11 mouse cellular contexts compared by ENCODE assay signal in genomic region chr11:88989530-88989929, GRCm38 (mm10). TPM values are rescaled to one million over a fixed set of nuclear protein-coding genes. Genes with fewer than 3 reads are reported as not detected.
DNase-seq lines count a peak whose midpoint lies in the region; ATAC-seq and TF ChIP-seq lines count a peak whose summit lies in the region.
"Had no signal": no experiment of that assay in that cellular context is flagged by ENCODE, and none has a peak within 500 bp of the region (broad histone marks: within the 10 kb centered on the region; RNA-seq: fewer than 3 reads in every experiment).

No protein-coding gene starts in this region.

- no peak overlapping the region for H3K4me3 ChIP-seq in kidney, adult 2 months (ENCODE audit: insufficient read depth, low read depth, low read length)
- no peak overlapping the region for H3K4me3 ChIP-seq in kidney, embryonic 15.5 days (replicated peaks)
- no peak overlapping the region for H3K4me3 ChIP-seq in kidney, embryonic 14.5 days (ENCODE audit: low read length)
- H3K4me3 ChIP-seq: forebrain, embryonic 15.5 days had no signal

- H3K36me3 ChIP-seq in kidney, adult 2 months (ENCODE audit: control insufficient read depth, insufficient read depth, low read length), result no peaks in the 10 kb centered on the region; the same call in none of the 2 replicates
- H3K36me3 ChIP-seq in kidney, embryonic 15.5 days, result peaks cover 45% of the 10 kb centered on the region
- H3K36me3 ChIP-seq in kidney, embryonic 14.5 days (ENCODE audit: control insufficient read depth, insufficient read depth, low read length), result peaks cover 30% of the 10 kb centered on the region

- no peaks in the 10 kb centered on the region for H3K27me3 ChIP-seq in kidney, adult 2 months (replicated peaks; ENCODE audit: control insufficient read depth, insufficient read depth, low read length)
- H3K27me3 ChIP-seq in kidney, embryonic 15.5 days, result no peaks in the 10 kb centered on the region
- H3K27me3 ChIP-seq in kidney, embryonic 14.5 days (ENCODE audit: control insufficient read depth, insufficient read depth, low read length), result no peaks in the 10 kb centered on the region
- H3K27me3 ChIP-seq: forebrain, embryonic 15.5 days had no signal

- DNase-seq in kidney, adult 2 months, result peak; percentile 46
- DNase-seq in lung, postnatal 36 days, result peak; percentile 74
- no peak for DNase-seq in urinary bladder, postnatal 25 days (ENCODE audit: low spot score)

- no peak for TF ChIP-seq POLR2A in kidney, adult 2 months (IDR thresholded peaks at IDR 0.05; ENCODE audit: low read depth, low read length)

- 0 out of 2 replicates have a peak, but pooled peaks have one; percentile 18 for TF ChIP-seq CTCF in kidney, adult 2 months (conservative IDR thresholded peaks at IDR 0.05; ENCODE audit: insufficient read depth, insufficient read length, low read depth, low read length)

- H3K9ac ChIP-seq in kidney, embryonic 15.5 days, result no peak overlapping the region
- H3K9ac ChIP-seq in kidney, embryonic 14.5 days (ENCODE audit: low read depth, low read length), result no peak overlapping the region
- H3K9ac ChIP-seq: forebrain, embryonic 15.5 days had no signal

- no peak for ATAC-seq in kidney, embryonic 15.5 days (replicated peaks; ENCODE audit: low FRiP score)
- ATAC-seq in CD4-positive, CD25-positive, alpha-beta regulatory T cell, adult 4 months, result peak; percentile 71
- ATAC-seq in erythroblast, adult 5-6 weeks (replicated peaks; ENCODE audit: low FRiP score, poor library complexity, severe bottlenecking), result peak; percentile 85
- ATAC-seq in frontal cortex, adult (ENCODE audit: low TSS enrichment), result no peak; the same call in 1 of the 2 replicates
- no peak for ATAC-seq in kidney, embryonic 14.5 days (ENCODE audit: low FRiP score, low TSS enrichment)
- ATAC-seq: forebrain, embryonic 15.5 days had no signal

- H3K4me1 ChIP-seq in kidney, adult 2 months (ENCODE audit: control insufficient read depth, insufficient read depth, low read length), result no peaks in the 10 kb centered on the region
- no peaks in the 10 kb centered on the region for H3K4me1 ChIP-seq in kidney, embryonic 15.5 days
- no peaks in the 10 kb centered on the region for H3K4me1 ChIP-seq in kidney, embryonic 14.5 days (ENCODE audit: control insufficient read depth, insufficient read depth, low read length)
- H3K4me1 ChIP-seq: forebrain, embryonic 15.5 days had no signal

- no peaks in the 10 kb centered on the region for H3K9me3 ChIP-seq in kidney, embryonic 15.5 days (replicated peaks)
- H3K9me3 ChIP-seq in kidney, embryonic 14.5 days (ENCODE audit: control insufficient read depth, low read length), result no peaks in the 10 kb centered on the region
- H3K9me3 ChIP-seq: forebrain, embryonic 15.5 days had no signal

- no peak overlapping the region for H3K4me2 ChIP-seq in kidney, embryonic 15.5 days
- H3K4me2 ChIP-seq in kidney, embryonic 14.5 days (replicated peaks; ENCODE audit: low read depth, low read length), result no peak overlapping the region
- H3K4me2 ChIP-seq: forebrain, embryonic 15.5 days had no signal

- WGBS in kidney, adult 2 months, result 68% methylated on average over 5 of the region's 5 CpGs
- WGBS in kidney, embryonic 15.5 days, result 74% methylated on average over 5 of the region's 5 CpGs
- WGBS in kidney, embryonic 14.5 days, result 77% methylated on average over 5 of the region's 5 CpGs

- no peak overlapping the region for H3K27ac ChIP-seq in kidney, adult 2 months (ENCODE audit: insufficient read depth, low read depth, low read length)
- H3K27ac ChIP-seq in kidney, embryonic 15.5 days, result no peak overlapping the region
- H3K27ac ChIP-seq in kidney, embryonic 14.5 days (ENCODE audit: low read depth, low read length), result no peak overlapping the region
- H3K27ac ChIP-seq: forebrain, embryonic 15.5 days had no signal

RNA-seq across cellular contexts. Expression of gene Trim25, which starts 9.6 kb away (rescaled TPM):
- polyA plus RNA-seq in kidney, adult 2 months (2012; rRNA removed), result 27.3 and 35.0 TPM in 2 replicates
- polyA plus RNA-seq in kidney, embryonic 15.5 days (2015; fragmentation: Nextera tagmentation; extraction: Ambion mirVana), result 14.5 and 16.4 TPM in 2 replicates
- polyA plus RNA-seq in CD4-positive, CD25-positive, alpha-beta regulatory T cell, adult 4 months (2017; shearing (Covaris generic)), result 10 to 100 TPM; 14.0 to 25.6 TPM
- 19.8 and 24.2 TPM in 2 replicates for total RNA-seq in erythroblast, adult 5-6 weeks (2015; ENCODE audit: low replicate concordance)
- 16.4 and 20.5 TPM in 2 replicates for total RNA-seq in erythroblast, adult 5-6 weeks (2017; ENCODE audit: low replicate concordance)
- polyA plus RNA-seq in kidney, embryonic 14.5 days (2014; fragmentation: Nextera tagmentation; extraction: Ambion mirVana), result 11.5 and 13.2 TPM in 2 replicates

RNA-seq across cellular contexts. Expression of gene Coil, which starts 19.5 kb away (rescaled TPM):
- polyA plus RNA-seq in kidney, adult 2 months (2012; rRNA removed), result 3.1 and 3.6 TPM in 2 replicates
- 17.2 and 18.3 TPM in 2 replicates for polyA plus RNA-seq in kidney, embryonic 15.5 days (2015; fragmentation: Nextera tagmentation; extraction: Ambion mirVana)
- polyA plus RNA-seq in CD4-positive, CD25-positive, alpha-beta regulatory T cell, adult 4 months (2017; shearing (Covaris generic)), result 1 to 10 TPM; 6.0 to 9.6 TPM
- total RNA-seq in erythroblast, adult 5-6 weeks (2015; ENCODE audit: low replicate concordance), result 1.3 and 2.7 TPM in 2 replicates
- total RNA-seq in erythroblast, adult 5-6 weeks (2017; ENCODE audit: low replicate concordance), result 1.3 and 6.3 TPM in 2 replicates
- polyA plus RNA-seq in kidney, embryonic 14.5 days (2014; fragmentation: Nextera tagmentation; extraction: Ambion mirVana), result 12.1 and 14.5 TPM in 2 replicates

RNA-seq across cellular contexts. Expression of gene Elobl, which starts 22.8 kb away (rescaled TPM):
- polyA plus RNA-seq in kidney, adult 2 months (2012; rRNA removed), result 0.92 and 1.5 TPM in 2 replicates
- polyA plus RNA-seq in kidney, embryonic 15.5 days (2015; fragmentation: Nextera tagmentation; extraction: Ambion mirVana), result not detected in 2 replicates
- polyA plus RNA-seq in CD4-positive, CD25-positive, alpha-beta regulatory T cell, adult 4 months (2017; shearing (Covaris generic)), result not detected
- total RNA-seq in erythroblast, adult 5-6 weeks (2015; ENCODE audit: low replicate concordance), result not detected in 2 replicates
- not detected in 2 replicates for total RNA-seq in erythroblast, adult 5-6 weeks (2017; ENCODE audit: low replicate concordance)
- polyA plus RNA-seq in kidney, embryonic 14.5 days (2014; fragmentation: Nextera tagmentation; extraction: Ambion mirVana), result not detected in 2 replicates
- total RNA-seq: adrenal gland, adult 18-20 months had no signal
- polyA plus RNA-seq: forebrain, embryonic 15.5 days; stomach, embryonic 16.5 days had no signal

RNA-seq across cellular contexts. Expression of gene Scpep1, which starts 34.3 kb away (rescaled TPM):
- 61.5 and 74.1 TPM in 2 replicates for polyA plus RNA-seq in kidney, adult 2 months (2012; rRNA removed)
- 128 and 130 TPM in 2 replicates for polyA plus RNA-seq in kidney, embryonic 15.5 days (2015; fragmentation: Nextera tagmentation; extraction: Ambion mirVana)
- polyA plus RNA-seq in CD4-positive, CD25-positive, alpha-beta regulatory T cell, adult 4 months (2017; shearing (Covaris generic)), result 10 to 100 TPM; 13.7 to 19.0 TPM
- 15.0 and 15.2 TPM in 2 replicates for total RNA-seq in erythroblast, adult 5-6 weeks (2015; ENCODE audit: low replicate concordance)
- total RNA-seq in erythroblast, adult 5-6 weeks (2017; ENCODE audit: low replicate concordance), result 4.6 and 8.6 TPM in 2 replicates
- 90.5 and 110 TPM in 2 replicates for polyA plus RNA-seq in kidney, embryonic 14.5 days (2014; fragmentation: Nextera tagmentation; extraction: Ambion mirVana)

Comparison
In these comparisons a context has a peak if more than half of its experiments do, and no peak if none do; other contexts are left out.
1. ATAC-seq: peak in CD4-positive, CD25-positive, alpha-beta regulatory T cell, adult 4 months (single experiment) and erythroblast, adult 5-6 weeks (single experiment); none in kidney, embryonic 15.5 days (single experiment), frontal cortex, adult (single experiment) and kidney, embryonic 14.5 days (single experiment).